Mouse (Mus musculus) liver, postnatal 0 days (tissue): ENCODE data around the gene Gm49396.

Experiments
- CTCF ChIP-seq: sonication (generic); IDR thresholded peaks from 2 replicates; pipeline ENCODE4 v1.5.1; 2016; ENCODE audit warnings: antibody characterized with exemption, low read depth
- EP300 ChIP-seq: IDR thresholded peaks from 2 replicates; pipeline ENCODE4 v1.6.1; 2016; ENCODE audit warnings: antibody characterized with exemption, low read depth, mild to moderate bottlenecking

DNA sequence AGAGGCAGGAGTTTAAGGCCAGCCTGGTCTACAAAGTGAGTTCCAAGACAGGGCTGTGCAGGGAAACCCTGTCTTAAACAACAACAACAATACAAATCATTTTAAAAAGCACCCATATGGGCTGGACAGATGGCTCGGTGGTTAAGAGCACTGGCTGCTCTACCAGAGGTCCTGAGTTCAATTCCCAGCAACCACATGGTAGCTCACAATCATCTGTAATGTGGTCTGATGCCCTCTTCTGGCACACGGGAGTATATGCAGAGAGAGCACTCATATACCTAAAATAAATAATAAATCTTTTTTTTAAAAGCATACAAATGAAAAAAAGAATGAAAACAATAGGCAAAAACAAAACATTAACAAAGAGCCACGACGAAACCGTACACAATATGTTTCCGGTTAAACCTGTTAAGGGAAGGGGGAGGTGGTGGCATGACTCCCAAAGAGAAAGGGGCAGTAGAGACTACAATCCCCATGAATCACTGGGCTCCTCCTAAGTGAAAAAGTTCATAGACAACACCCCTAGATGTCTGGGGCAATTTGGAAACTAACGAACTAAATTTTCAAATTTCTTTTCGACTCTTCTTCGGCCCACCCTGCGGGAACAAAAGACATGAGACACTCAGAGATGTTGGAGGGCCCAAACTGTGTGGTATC, 11.6 kb upstream of the Gm49396 start:
- TF ChIP-seq CTCF (peak; percentile 62), EP300 (no peak)
